Mouse (Mus musculus) mouse embryonic stem cell (cell line): ENCODE measurements around the gene Hnrnpul1.

ENCODE experiments used
- in situ Hi-C, 2 experiments: fragments of 300-500 bp; cut with MboI; formaldehyde crosslinking; loops; 1 replicate in 1 of 2; 3 replicates in 1 of 2; pipeline ENCODE4 v1.14.3; 2019 to 2020; ENCODE audit warnings: low sequenced_read_pairs in 2 of 2, low pct_unique_long_range_greater_than_20kb in 1 of 2, mixed read lengths in 1 of 2; ENCODE audit not compliant: unreplicated experiment in 1 of 2

The Hnrnpul1 gene

GRCm38 (mm10) chr7:25680514-25681258 lies 73.9 kb downstream of the Hnrnpul1 start, which contains the start of gene B9d2:
Gene B9d2 (plus strand): TSS chr7:25680780.
- in situ Hi-C loops: no loop called here

GRCm38 (mm10) chr7:25679971-25680370 lies 74.6 kb downstream of the Hnrnpul1 start:
- in situ Hi-C loops: no loop called here

DNA sequence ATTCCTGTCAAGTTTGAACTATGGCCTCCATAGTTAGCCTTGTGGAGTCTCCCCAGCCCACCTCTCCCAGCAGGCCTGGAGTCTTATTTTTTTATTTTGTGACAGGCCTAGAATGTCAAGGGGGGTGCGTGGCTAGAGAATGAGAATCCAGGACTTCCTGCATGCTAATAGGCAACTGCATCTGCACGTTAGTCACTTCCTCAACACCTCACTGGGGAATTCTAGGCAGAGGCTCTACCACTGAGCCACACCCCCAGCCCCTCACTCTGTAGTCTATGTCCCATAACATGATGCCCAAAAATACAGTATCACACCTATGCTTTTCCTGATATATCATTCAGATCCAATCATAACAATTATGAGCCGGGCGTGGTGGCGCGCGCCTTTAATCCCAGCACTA lies 77.5 kb downstream of the Hnrnpul1 start:
- in situ Hi-C loops: no loop called here

GRCm38 (mm10) chr7:25676085-25676781 lies 78.3 kb downstream of the Hnrnpul1 start:
- in situ Hi-C loops: no loop called here

DNA sequence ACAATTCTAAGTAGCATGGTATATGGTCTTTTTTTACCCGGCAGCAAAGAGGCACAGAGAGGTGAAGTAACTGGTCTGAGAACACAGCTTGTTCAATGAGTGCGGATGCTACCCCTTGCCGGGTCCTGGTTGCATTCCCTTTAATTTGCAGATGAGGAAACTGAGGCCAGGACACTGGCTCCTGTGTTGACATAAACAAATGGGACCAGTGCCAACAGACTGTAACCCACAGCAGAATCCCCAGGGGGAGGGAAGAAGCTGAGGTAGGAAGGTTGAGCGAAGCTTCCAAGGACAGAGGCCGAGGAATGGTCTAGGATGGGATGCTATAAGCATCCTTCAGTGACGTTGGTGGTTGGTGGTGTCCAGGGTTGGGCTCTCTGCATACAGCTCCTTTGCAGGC lies 79.2 kb downstream of the Hnrnpul1 start:
- in situ Hi-C loops: no loop called here

DNA sequence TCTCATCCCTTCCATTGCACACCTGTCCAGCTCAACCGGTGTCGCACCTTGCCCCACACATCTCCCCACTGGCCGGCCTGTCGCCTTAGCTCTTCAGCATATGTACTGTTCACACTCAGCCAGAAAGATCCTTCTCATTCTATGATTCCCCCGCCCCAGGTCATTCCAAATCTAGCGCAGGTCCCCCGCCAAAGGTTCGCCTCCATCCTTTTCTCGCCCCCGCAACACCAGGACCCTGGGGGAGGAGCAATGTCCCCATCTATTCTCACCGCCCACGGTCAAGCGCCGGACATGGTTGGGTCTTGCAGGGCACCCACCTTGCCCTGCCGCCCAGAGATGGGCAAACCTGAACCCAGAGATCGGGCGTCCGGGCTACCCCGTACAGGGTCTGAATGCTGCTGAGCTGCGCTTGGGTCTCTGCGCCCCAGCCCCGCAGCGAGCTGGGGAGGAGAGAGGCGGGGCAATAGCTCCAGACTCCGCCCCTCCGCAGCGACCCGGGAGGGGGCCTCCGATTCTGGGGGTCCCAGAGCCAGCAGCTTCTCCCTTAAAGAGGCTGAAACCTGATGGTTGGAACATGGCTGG lies 79.7 kb downstream of the Hnrnpul1 start, which contains the start of gene Tmem91:
Gene Tmem91, minus strand, starts transcription at position 448 of the 582 bp plus-strand sequence.
- in situ Hi-C loops: no loop called here

GRCm38 (mm10) chr7:25674297-25674696 lies 80.3 kb downstream of the Hnrnpul1 start:
- in situ Hi-C loops: no loop called here

DNA sequence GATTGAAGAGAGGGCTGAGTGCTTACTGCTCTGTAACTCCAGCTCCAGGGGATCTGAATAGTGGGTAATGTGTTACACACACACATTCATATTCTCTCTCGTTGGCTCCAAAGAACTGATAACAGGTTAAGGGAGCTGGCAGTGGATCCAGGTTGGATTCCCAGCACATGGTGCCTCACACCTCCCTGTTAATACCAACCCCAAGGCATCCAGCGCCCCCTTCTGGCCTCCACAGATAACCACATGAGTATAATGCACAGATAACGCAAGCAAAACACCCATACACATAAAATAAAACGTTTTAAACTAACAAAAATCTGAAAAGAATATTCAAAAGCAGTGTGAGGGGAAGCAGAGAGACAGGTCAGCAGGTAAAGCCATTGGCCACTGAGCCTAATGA lies 82.1 kb downstream of the Hnrnpul1 start:
- in situ Hi-C loops: no loop called here

- in situ Hi-C loops: no loop called here
Observed at GRCm38 (mm10) chr7:25671686-25672085, 82.9 kb downstream of the Hnrnpul1 start.
